Mouse (Mus musculus) CD4-positive, CD25-positive, alpha-beta regulatory T cell (primary cell): ENCODE results near the gene Slc17a8. TPM values are rescaled to one million over a fixed set of nuclear protein-coding genes. Genes with fewer than 3 reads are reported as not detected.

ENCODE experiments used
- polyA plus RNA-seq: library from polyadenylated mRNA; unstranded; fragments of 100-300 nt; shearing (Covaris generic); gene quantifications from one replicate; pipeline ENCODE4 v1.2.1, GENCODE M21; 2017

Slc17a8 gene
- polyA plus RNA-seq = not detected

DNA sequence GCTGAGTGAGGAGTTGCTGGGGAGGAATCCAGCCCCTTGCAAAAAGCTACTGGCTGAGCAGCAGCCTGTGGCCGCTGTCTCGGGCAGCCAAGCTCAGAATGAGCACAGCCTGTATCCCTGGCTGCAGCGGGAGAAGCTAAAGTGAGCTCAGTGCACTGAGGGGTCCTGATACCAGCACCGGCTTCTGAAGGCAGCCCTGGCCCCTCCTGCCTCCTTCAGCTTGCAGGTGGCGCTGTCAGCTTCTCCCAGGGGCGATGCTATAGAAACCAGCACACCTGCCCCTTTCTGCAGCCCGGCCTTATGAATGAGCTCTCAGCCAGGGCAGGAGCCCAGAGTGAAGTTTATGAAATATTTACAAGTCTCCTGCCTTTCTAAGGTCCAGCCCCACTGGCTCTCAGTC is at the start of gene Slc17a8:
Gene Slc17a8 (minus strand): TSS at position 125 of the 400 bp plus-strand sequence.

DNA sequence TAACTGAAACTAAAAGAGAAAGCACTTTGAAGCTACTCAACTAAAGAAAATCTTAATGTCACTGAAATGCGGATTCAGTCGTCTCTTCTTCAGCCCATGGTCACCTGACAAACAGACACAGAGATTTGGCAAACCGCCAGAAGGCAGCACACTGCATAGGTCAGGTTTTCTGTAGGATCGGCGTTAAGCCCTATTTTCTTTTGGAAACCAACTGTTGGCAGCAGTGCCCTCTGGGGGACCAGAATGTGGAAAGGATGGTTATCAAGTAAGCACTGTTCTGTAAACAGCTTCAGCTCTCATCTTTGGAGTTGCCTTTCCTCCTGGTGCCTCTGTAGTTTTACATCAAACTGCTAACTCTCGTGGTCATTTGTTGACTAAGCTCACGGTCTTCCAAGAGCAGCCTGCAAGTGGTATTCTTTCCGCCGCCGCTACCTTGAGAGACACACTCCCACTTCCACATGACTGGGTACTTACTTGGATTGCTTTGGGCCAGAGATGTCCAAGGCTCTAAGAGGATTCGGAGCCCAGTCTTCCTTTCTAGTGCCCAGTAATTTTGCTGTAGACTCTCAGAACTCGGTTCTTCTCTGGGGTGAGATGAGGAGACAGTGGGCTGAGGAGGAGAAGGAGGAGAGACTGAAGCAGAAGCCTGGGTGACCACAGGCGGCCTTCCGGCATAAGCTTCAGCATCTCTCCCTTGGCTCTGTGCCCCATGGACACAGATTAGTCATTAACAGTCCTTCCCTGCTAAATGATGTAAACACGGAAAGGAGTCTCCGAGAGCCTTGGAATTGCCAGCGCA is 87.9 kb downstream of the Slc17a8 start, which contains the start of gene Nr1h4:
Gene Nr1h4 (minus strand): TSS at position 657 of the 799 bp plus-strand sequence.

Other genes with a start within 250 kb of the Slc17a8 start
- gene Gas2l3, start 177.3 kb downstream of the Slc17a8 start, polyA plus RNA-seq = 0.43 TPM
- gene Nr1h4, start 87.7 kb downstream of the Slc17a8 start, polyA plus RNA-seq = not detected
- gene Scyl2, start 65.0 kb upstream of the Slc17a8 start, polyA plus RNA-seq = 16.6 TPM
- 31.0 TPM for gene Actr6, start 111.0 kb upstream of the Slc17a8 start, polyA plus RNA-seq
- gene Uhrf1bp1l, start 123.7 kb upstream of the Slc17a8 start, polyA plus RNA-seq = 30.0 TPM